Mouse (Mus musculus) right cerebral cortex, postnatal 25 days (tissue): ENCODE measurements around the gene Wbp2.
A peak's percentile ranks its signal among the peaks of the same experiment; 100 is the strongest.
"Not testable (repeated sequence)": the region's sequence is repeated elsewhere in the genome, so short reads cannot be mapped to it uniquely, and the experiment has no call there.

Experiments used
- DNase-seq: peaks from one replicate; pipeline ENCODE4 v3.0.0; 2022

Wbp2 gene

GRCm38 (mm10) chr11:116108464-116109137 lies 21.8 kb upstream of the Wbp2 start:
- peak; percentile 53 for DNase-seq

GRCm38 (mm10) chr11:116107777-116108285 lies 21.0 kb upstream of the Wbp2 start:
- no peak for DNase-seq

GRCm38 (mm10) chr11:116106963-116107776 lies 20.4 kb upstream of the Wbp2 start:
- DNase-seq: no peak

GRCm38 (mm10) chr11:116106154-116106962 lies 19.6 kb upstream of the Wbp2 start:
- no peak for DNase-seq

GRCm38 (mm10) chr11:116105065-116105464 lies 18.3 kb upstream of the Wbp2 start:
- no peak for DNase-seq

- no peak for DNase-seq
These were observed 17.3 kb upstream of the Wbp2 start for GRCm38 (mm10) chr11:116104006-116104646.

GRCm38 (mm10) chr11:116103572-116103971 lies 16.8 kb upstream of the Wbp2 start:
- no peak for DNase-seq

GRCm38 (mm10) chr11:116102472-116102871 lies 15.7 kb upstream of the Wbp2 start:
- DNase-seq: no peak

- no peak for DNase-seq
These were observed 15.2 kb upstream of the Wbp2 start for GRCm38 (mm10) chr11:116101931-116102381.

GRCm38 (mm10) chr11:116100839-116101238 lies 14.0 kb upstream of the Wbp2 start:
- DNase-seq: no peak

- no peak for DNase-seq
These were observed 13.6 kb upstream of the Wbp2 start for GRCm38 (mm10) chr11:116100385-116100784.

- DNase-seq: no peak
These were observed 12.7 kb upstream of the Wbp2 start for GRCm38 (mm10) chr11:116099462-116099861.

GRCm38 (mm10) chr11:116098711-116099460 lies 12.1 kb upstream of the Wbp2 start:
- DNase-seq: no peak

GRCm38 (mm10) chr11:116096213-116097108 lies 9.7 kb upstream of the Wbp2 start:
- DNase-seq: no peak

- no peak for DNase-seq
These were observed 8.8 kb upstream of the Wbp2 start for GRCm38 (mm10) chr11:116095573-116095972.

GRCm38 (mm10) chr11:116093771-116094565 lies 7.2 kb upstream of the Wbp2 start:
- DNase-seq: no peak

GRCm38 (mm10) chr11:116092959-116093358 lies 6.2 kb upstream of the Wbp2 start:
- not testable (repeated sequence) for DNase-seq

- no peak for DNase-seq
These were observed 4.8 kb upstream of the Wbp2 start for GRCm38 (mm10) chr11:116091591-116091990.

- no peak for DNase-seq
These were observed 2.8 kb upstream of the Wbp2 start for GRCm38 (mm10) chr11:116089545-116089944.
